Mouse (Mus musculus): Measurements from ENCODE around the gene Plekhh2.

DNA sequence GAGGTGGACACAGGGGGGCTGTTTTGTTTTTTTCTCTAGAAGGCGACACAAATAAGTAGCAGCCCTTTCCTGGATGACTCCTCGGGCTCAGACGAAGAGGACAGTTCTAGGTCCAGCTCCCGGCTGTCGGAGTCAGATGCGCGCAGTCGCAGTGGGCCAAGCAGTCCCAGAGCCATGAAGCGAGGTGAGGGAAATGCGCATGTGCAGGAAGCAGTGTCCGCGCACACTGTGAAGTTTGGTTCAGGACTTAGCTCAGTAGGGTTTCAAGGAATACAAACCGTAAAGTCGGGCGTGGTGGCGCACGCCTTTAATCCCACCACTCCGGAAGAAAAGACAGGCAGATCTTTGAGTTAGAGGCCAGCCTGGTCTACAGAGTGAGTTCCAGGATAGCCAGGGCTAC lies 59.9 kb downstream of the Plekhh2 start:
- no peak for TF ChIP-seq CTCF (IDR thresholded peaks at IDR 0.05; ENCODE audit: low read depth, low read length)
- TF ChIP-seq POLR2A (IDR thresholded peaks at IDR 0.05; ENCODE audit: extremely low read depth, insufficient read depth, low read length): no peak

All from liver, adult 2 months (tissue).